Mouse (Mus musculus): Measurements from ENCODE around the gene Kiz. TPM values are rescaled to one million over a fixed set of nuclear protein-coding genes. Genes with fewer than 3 reads are reported as not detected.

Kiz gene
- total RNA-seq, 4 experiments from 2014 or later = 111 to 137 (median 121) TPM

DNA sequence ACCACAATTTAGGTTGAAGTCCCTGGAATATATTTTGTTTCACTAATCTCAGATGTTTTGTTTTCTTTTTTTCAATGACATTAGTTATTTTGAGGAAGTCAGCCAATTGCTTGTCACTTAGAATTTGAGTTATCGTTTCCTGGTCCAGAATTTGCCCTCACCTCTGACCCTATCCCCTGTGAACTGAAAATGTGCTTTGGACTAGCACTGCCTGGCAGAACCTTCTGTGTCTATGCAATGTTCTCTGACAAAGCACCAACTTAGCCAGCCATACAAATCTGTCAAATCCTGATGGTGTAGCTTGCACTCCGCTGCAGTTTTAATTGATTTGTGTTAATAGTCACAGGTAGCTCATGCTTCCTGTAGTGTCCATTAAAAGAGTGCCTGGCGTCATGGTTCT is 10.1 kb downstream of the Kiz start:
- DNase-seq (ENCODE audit: low spot score) = no peak

DNA sequence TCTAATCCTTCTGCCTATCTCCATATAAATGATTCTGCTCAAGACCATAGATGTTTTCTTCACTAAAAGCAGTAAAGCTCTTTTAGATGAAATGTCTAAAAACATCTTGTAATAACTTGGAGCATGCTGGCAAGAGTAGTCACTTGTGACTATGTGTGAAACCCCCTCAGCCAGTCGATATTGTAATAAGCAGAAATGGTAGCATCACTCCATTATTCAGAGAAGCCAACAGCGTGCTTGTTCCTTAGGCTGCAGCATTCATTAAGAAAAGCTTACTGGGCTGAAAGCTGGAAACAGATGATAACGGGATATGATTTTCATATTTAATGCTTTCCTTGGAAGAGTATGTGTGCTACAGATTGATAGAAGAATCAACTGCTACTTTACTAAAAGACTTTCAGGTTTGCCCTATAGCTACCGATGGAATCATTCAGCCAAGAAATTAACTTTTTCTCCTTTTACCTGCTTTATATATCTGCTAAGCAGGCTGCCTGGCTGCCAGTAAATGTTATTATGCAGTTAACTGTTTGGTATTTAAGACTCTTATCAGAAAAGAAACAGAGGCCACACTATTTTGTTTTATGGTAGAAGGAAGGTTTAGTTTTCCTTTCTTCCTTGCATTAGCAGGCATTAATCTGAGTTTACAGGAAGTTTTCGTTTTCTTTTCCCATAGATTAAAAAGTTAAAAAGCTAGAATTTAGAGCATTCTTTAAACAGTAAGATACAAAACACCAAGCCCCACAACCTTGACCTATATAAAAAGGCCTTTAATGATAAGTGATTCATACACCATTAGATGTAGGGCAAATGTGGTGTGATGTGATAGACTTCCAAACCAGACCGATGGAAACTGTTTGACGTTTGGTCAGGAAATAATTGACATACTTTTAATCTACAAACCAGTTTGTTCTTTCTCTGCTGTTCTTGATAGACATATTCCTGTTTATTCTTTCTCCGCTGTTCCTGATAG is 15.9 kb downstream of the Kiz start:
- no peak for DNase-seq (ENCODE audit: low spot score)

DNA sequence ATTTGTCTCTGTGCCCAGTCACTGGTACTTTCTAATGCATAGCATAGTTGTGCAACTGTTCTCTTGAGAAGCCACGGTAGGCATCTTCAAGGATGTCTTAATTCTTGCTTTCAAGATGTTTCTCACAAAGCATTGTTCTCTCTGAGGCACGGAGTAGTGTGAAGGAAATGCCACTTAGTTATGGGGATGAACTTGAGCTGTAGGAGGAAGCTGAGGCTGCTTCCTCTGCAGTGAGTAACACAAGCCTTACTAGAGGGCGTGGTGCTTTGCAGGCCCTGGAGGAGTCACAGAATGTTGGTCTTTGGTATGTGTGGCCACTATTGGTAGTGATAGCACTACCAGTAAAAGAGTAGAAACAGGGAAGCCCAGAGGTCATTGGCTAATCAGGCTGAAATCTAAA is 17.0 kb downstream of the Kiz start:
- DNase-seq (ENCODE audit: low spot score) = no peak

DNA sequence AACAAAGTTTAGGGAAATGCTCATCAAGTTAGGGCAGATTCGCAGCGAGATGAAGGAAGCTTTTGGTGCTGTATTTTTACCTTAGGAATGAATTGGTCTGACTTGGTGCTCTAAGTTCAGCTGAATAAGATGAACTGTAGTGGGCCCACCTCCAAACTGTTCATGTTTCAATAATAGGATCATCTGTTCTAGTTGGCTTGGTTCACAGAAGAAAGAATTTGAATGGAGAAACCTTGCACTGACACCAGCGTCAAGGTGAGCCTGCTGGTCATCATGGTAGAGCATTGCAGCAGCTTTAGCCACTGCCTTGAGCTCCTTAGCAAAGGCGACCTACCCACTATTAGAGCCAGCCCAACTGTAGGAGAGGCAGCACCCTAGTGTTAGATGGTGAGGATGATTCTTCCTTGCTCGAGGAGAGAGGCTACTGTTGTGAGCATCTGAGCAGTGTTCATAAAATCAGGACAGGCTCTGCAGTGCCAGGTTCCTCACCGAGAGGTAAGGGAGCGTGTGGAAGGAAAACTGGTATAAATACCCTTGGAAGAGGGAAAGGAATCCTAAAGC is 18.3 kb downstream of the Kiz start:
- no peak for DNase-seq (ENCODE audit: low spot score)

DNA sequence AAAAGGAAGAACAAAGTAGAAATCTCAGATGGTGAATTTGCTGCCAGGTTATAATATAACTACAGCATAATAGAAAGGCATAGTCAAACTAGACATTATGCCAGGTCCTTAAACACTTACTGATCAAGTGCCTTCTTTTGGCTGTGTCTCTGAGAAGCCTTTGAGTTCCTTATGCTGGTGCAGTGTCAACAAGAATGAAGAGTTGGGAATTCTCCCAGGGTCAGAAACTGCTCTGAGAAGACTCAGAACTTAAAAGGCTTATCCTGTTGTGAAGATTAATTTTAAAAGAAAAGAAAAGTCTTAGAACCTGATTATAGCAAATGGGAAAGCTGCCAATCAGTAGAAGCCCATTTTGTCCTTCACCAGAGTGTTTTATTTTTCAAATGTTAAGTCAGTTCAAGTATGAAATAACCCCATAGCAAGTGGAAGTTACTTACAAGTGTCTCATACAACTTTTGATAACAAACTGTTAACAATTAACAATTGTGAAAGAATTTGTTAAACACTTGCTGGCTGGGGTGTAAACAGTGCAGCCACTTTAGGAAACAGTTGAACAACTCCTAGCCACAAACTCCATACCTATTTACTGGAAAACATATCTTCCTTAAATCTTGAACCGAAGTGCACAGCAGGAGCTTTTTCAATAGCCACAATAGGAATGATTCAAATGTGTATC is 21.9 kb downstream of the Kiz start:
- no peak for DNase-seq (ENCODE audit: low spot score)

DNA sequence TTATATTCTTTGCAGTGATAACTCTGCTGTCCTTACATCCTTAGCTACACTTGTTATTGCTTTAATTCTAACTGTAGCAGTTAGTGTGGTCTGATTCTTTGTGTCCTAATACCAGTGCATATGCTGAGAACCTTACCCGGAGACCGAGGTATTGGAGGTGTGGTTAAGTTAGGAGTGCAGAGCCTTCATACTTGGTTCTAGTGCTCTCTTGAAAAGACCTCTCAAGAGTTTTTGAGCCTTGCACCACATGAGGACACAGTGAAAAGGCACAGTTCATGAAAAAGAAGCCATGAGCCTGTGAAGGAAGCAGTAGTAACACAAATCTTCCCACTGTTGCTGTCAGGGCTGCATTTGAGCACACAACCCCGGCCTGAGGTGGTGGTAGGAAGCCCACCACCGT is 26.0 kb downstream of the Kiz start:
- DNase-seq (ENCODE audit: low spot score) = no peak

DNA sequence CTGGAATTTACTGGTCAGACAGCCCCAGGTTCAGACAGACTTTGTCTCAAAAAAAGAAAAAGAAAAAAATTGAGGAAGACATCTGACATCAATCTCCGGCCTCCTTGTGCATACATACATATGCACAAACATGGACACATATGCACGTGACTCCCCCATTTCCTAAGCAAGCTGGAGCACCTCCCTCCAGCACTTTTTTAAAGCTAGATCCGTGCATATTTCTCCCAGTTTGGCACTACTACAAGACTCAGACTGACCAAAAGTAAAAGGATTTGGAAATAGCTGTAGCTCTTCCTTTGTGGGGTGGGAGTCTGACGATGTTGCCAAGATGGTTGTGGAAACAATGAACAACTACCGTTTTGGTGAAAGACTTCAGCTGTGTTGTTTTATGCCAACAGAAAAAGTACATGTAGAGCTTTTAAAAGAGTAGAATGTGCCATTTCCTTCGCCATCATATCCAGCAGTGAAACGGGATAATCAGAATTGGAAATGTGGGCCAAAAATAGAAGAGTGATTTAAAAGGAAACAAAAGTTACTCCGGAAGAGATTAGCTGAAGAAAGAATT is 28.7 kb downstream of the Kiz start:
- DNase-seq (ENCODE audit: low spot score) = peak; percentile 22

DNA sequence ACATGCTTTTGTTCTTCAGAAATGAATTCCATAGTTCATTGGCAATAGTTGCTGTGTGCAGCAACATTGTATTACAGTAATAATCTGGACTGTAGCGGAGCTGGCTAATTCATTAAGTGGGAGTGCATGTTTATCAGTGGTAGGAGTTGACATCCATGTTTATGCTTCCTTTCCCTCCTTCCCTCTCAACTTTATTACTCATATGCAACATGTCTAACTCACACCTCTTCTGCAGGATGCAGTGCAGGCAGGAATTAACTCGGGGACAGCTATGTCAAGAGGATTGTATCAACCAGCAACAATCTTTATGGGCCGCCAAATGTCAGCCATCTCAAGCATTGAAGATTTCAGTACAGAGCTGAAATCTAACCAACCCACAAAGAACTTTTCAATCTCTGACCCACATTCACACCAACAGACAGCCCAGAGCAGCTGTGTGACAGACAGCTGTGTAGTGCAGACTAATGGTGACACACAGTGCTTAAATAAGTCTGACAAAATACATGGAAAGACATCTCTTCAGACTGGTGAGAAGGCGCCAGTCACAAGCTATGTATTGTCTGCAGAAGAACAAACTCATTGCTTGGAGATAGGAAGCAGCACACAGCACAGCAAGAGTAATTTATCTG is 33.2 kb downstream of the Kiz start:
- no peak for DNase-seq (ENCODE audit: low spot score)

DNA sequence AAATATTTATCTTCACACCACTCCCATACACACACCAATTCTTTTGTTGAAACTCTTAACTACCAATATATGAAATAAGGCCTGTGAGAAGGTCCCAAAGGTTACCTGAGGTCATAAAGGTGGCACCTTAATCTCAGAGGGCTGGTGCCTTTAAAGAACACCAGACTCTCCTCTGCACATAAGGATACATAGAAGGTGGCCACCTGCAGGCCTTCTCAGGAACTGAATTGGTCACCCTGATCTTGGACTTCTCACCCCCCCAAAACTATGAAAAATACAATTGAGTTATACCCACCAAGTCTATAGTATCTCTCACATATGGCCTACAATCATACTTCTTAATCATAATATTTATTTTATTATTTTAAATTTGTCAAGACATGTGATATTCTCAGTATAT is 43.3 kb downstream of the Kiz start:
- DNase-seq (ENCODE audit: low spot score) = no peak

DNA sequence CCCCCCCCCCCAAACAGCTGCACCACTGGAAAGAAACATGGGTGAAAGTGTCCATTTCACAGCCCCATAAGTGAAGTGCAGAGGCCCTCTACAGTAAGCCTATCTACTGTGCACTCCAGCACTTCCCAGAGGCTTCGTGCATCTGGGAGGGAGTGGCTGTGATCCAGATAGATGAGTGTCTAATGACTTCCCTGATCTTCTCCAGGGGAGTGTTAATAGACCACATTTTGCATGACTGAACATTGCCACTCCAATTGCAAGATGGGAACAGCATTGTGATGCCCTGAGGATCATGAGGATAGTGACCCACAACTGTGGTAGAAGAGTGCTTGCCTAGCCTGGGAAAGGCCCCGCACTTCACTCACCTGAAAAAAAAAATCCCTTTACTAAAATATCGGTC is 60.4 kb downstream of the Kiz start:
- no peak for DNase-seq (ENCODE audit: low spot score)

DNA sequence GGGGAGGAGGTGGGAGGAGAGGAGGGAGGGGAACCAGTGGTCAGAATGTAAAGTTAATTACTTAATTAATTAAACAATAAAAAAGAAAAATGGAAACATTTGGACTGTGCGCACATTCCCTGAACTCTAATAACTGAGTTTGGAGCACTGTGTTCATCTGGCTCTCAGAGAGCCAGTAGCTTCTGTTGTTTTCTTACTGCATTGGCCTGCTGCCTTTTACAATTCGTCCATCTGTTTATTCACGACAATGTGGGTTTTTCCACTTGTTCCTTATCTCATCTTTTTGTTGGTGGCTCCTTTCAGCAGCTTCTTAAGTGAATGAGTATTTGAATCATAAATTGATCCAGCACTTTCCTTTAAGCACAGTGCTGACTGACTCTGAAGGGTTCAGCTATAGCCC is 62.1 kb downstream of the Kiz start:
- DNase-seq (ENCODE audit: low spot score) = no peak

DNA sequence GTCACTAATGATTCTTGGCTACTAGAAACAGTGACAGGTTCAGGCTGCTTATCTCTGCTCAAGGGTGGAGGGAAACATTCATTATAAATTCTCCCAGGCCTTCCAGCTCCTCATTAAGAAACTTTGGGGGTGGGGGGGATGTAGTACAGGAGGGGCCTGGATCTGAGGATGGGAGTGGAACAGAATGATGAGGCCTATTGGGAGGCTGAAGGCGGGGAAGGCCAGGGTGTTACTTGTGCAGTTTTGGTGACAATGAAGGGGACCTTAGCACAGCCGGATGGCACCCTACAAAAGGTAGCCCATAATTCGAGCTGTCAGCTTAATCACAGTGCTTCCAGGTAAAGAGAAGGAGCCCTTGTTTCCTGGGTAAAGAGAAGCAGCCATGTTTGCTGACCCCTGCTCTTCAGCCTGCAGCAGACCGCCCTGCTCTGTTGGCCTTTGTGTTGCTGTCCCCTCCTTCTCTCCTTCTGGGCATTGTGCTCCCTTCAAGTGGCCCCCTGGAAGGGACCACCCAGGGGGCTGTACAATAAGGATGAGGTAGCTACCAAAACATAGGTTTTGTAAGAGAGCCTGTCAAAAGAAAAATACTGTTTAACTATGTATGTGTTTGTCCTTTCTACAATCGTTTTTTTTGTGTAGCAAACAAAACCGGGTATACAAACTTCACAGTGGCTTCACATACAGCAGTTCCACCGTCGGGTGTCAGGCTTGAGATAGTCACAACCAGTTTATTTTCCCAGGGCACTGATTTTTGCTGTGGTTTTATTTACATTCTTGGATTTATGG is 64.9 kb downstream of the Kiz start:
- no peak for DNase-seq (ENCODE audit: low spot score)

DNA sequence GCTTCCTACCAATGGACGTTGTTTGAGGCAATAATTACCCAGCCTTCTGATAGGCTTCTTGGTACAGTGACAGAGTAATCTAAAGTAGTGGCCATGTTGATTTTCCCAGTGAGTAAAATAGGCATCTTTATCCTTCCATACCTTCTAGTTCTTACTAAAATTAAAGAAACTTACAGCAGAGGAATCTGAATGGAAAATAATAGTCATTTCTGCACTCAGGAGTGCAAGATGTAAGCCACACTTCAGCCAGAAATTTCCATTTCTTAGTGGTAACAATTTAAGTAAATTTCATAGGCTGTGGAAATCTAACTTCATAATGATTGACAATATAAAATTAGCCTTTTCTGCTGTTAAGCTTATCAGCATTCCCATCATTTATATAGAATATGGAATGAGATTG is 69.6 kb downstream of the Kiz start:
- DNase-seq (ENCODE audit: low spot score) = no peak

DNA sequence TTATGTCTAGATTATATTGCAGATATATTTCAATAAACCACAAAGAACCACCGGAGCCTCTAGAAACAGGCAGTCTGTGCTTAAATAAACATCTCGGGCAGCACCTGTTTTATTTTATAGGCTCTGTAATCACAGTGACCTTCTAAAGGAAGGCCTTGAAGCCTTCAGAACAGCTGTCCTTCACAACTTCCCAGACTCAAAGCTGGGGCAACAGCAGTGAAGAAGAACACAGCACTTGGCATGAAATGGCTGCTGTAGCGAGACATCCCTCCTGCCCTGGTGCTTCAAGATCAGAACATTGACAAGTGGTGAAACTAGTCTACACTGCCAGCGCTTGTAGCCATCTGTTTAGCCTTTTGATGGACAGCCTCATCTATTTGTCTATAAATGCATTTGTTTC is 70.2 kb downstream of the Kiz start:
- no peak for DNase-seq (ENCODE audit: low spot score)

DNA sequence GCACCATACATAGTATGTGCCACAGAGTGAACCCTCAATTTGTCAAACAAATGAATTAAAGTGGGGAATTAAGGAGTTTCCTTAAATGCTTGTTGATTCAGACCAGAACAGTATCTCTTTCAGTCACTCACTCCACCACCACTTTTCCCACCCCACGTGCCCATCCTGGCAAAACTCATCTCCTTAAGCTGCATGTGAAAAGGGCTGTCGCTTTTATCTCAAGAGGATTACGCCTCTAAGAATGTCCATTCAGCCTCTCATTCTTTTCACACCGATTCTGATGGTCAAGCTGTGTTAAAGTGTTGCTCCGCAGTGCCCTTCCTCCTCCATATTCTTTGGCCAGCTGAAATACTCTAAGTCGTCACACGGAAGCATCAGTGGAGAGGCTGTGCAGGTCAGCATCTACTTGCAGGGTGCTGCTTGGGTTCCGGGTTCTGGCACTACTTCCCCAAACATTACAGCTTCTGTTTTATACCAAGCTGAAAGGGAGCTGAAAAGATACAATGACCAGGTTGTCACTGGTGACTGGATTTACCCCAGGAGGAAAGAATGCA is 92.6 kb downstream of the Kiz start:
- no peak for DNase-seq (ENCODE audit: low spot score)

DNA sequence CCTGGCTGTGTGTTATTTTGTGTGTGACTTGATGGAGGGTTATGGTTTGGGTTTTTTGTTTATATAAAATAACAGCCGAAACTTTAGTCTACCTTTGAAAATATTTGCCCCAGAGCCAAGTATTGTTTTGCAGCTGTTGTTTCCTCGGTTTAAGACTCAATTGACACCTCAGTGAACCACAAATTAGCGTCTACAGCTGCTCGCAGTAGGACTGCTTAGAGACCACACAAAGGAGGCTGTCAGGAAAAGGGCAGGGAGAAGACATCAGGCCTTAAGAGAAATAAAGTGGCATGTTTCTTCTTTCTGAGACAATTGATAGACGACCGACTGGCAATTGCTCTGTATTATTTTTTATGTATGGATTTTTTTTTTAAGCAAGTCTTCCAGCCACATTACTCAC is 100.7 kb downstream of the Kiz start:
- no peak for DNase-seq (ENCODE audit: low spot score)

DNA sequence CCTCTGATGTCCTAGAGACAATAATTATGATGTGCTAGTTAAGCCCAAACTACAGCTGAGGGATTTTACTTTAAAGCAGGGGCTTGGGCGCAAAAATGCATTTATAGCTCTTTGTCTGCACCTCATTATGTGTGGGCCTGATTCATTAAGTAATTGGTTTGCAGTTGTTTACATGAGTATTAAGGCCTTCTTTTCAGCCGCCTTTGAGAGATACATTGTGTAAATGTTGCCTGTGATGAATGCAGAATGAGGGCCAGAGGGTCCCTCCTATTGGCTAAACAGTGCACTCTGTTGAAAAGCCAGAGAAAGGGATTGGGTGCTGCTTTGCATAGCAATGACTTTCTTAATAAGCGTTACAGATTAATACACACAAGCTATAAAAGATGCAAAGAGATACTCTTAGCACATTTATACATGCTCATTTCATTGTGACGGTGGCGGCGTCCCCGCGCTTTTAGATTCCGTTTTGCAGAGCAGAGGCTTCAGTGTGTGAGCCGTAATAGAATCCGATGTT is 102.8 kb downstream of the Kiz start:
- DNase-seq (ENCODE audit: low spot score) = no peak

DNA sequence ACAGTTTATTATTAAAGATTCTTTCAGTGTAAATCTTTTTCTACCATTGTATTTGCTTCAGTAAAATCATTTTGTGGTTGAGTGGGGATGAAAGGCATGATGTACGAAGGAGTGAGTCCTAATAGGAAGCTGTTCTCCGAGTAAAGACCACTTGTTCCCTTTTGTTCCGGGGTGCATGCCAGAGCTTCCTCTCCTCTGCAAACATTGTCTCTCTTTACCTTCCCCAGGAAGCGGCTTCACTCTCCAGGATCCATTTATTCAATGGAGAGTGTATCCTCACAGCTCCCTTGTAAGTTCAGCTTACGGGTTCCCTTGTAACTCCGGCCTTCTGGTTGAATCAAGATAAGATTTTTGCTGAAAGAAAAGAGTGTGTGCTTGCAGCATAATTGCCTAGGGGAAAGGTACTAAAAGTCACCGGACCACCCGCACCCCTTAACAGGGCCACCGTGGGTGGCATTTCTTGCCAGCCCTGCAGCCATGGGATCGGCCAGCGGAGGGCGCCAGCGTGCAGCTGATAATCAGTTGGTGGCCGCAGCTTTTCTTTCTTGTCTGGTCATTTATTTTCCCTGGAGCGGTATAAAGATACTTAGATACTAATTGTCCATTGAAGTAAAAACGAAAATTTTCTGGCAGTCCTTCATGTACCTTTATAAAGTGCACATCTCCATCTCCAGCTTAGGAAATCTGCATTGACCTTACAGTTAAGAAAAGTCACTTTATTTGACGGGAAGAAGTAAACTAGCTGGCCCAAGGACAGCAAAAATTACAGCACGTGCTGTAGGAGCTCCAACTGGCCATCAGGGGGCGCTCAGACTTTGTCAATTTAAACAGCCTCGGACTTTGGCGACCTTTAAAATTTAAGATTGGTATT is 103.5 kb downstream of the Kiz start:
- peak; percentile 80 for DNase-seq (ENCODE audit: low spot score)

DNA sequence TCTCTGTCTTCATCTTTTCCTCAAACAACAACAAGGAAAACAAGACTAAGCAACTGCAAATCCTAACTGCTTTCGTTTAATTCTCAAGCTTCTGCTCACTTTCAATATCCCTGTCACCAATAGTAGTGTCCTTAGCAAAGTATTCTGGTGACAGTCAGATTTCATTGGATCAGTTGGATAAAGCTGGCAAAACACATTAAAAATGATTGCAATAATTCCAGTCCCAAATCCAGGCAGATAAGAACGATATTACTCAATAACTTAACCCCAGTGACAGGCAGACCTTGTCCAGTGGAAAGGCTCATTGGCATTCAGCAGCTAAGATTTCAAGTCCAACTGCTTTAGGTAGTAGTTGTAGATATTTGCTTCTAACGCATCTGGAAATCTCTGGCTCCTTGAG is 119.4 kb downstream of the Kiz start:
- no peak for DNase-seq (ENCODE audit: low spot score)
